Mouse (Mus musculus): ENCODE measurements at regions not wholly inside any gene's neighbourhood (a gene's known extent, or its start where the extent isn't known, plus 50 kb on each side); places are given as distances from the start of the nearest gene placed in this dataset.

- DNase-seq (ENCODE audit: low spot score), result no peak
These were observed 420.8 kb upstream of the Lcorl start for GRCm38 (mm10) chr5:46278190-46278589.

- DNase-seq (ENCODE audit: low spot score), result no peak
These were observed 399.3 kb upstream of the Lcorl start for GRCm38 (mm10) chr5:46256730-46257129.

GRCm38 (mm10) chr5:46253940-46254339, 396.5 kb upstream of the Lcorl start:
- no peak for DNase-seq (ENCODE audit: low spot score)

GRCm38 (mm10) chr5:46235364-46236067, 378.1 kb upstream of the Lcorl start:
- no peak for DNase-seq (ENCODE audit: low spot score)

GRCm38 (mm10) chr5:46232780-46233179, 375.4 kb upstream of the Lcorl start:
- no peak for DNase-seq (ENCODE audit: low spot score)

- DNase-seq (ENCODE audit: low spot score), result no peak
These were observed 371.3 kb upstream of the Lcorl start for GRCm38 (mm10) chr5:46228667-46229066.

- peak; percentile 18 for DNase-seq (ENCODE audit: low spot score)
These were observed 355.5 kb upstream of the Lcorl start for GRCm38 (mm10) chr5:46212845-46213468.

GRCm38 (mm10) chr5:46209076-46209475, 351.7 kb upstream of the Lcorl start:
- no peak for DNase-seq (ENCODE audit: low spot score)

GRCm38 (mm10) chr5:46203744-46204143, 346.3 kb upstream of the Lcorl start:
- no peak for DNase-seq (ENCODE audit: low spot score)

GRCm38 (mm10) chr5:46202457-46202772, 345.0 kb upstream of the Lcorl start:
- DNase-seq (ENCODE audit: low spot score), result no peak

GRCm38 (mm10) chr5:46201639-46202456, 344.4 kb upstream of the Lcorl start:
- no peak for DNase-seq (ENCODE audit: low spot score)

GRCm38 (mm10) chr5:46186908-46187307, 329.5 kb upstream of the Lcorl start:
- DNase-seq (ENCODE audit: low spot score), result no peak

- no peak for DNase-seq (ENCODE audit: low spot score)
These were observed 324.7 kb upstream of the Lcorl start for GRCm38 (mm10) chr5:46182157-46182556.

- DNase-seq (ENCODE audit: low spot score), result no peak
These were observed 314.9 kb upstream of the Lcorl start for GRCm38 (mm10) chr5:46172315-46172714.

GRCm38 (mm10) chr5:46160774-46161173, 303.4 kb upstream of the Lcorl start:
- no peak for DNase-seq (ENCODE audit: low spot score)

- no peak for DNase-seq (ENCODE audit: low spot score)
These were observed 294.6 kb upstream of the Lcorl start for GRCm38 (mm10) chr5:46151973-46152372.

- DNase-seq (ENCODE audit: low spot score), result no peak
These were observed 293.4 kb upstream of the Lcorl start for GRCm38 (mm10) chr5:46150825-46151224.

- no peak for DNase-seq (ENCODE audit: low spot score)
These were observed 292.6 kb upstream of the Lcorl start for GRCm38 (mm10) chr5:46149851-46150615.

- no peak for DNase-seq (ENCODE audit: low spot score)
These were observed 281.6 kb upstream of the Lcorl start for GRCm38 (mm10) chr5:46139024-46139423.

GRCm38 (mm10) chr5:46137695-46138094, 280.3 kb upstream of the Lcorl start:
- DNase-seq (ENCODE audit: low spot score), result no peak

- no peak for DNase-seq (ENCODE audit: low spot score)
These were observed 250.6 kb upstream of the Lcorl start for GRCm38 (mm10) chr5:46108020-46108419.

- no peak for DNase-seq (ENCODE audit: low spot score)
These were observed 245.9 kb upstream of the Lcorl start for GRCm38 (mm10) chr5:46103350-46103749.
